Mouse (Mus musculus) central nervous system, embryonic 18 days (tissue): ENCODE data around the gene Sec14l1. TPM values are rescaled to one million over a fixed set of nuclear protein-coding genes. Genes with fewer than 3 reads are reported as not detected.

Source experiments
- polyA plus RNA-seq: library from polyadenylated mRNA; depleted of rRNA; stranded (reverse); fragments of >200 nt; gene quantifications from 2 replicates; pipeline ENCODE4 v1.2.3, GENCODE M21; 2012; rRNA removed

Gene Sec14l1
- polyA plus RNA-seq, result 71.7 and 77.3 TPM in 2 replicates

GRCm38 (mm10) chr11:117114592-117115345 is at the start of gene Sec14l1:
Gene Sec14l1, plus strand, starts transcription at chr11:117115168.

GRCm38 (mm10) chr11:117199282-117200175 is 84.6 kb downstream of the Sec14l1 start, which contains the start of gene Sept9:
Gene Sept9, plus strand, starts transcription at chr11:117199661.

Other genes with a start within 250 kb of the Sec14l1 start
- 68.6 and 85.1 TPM in 2 replicates for gene Mgat5b, start 196.3 kb upstream of the Sec14l1 start, polyA plus RNA-seq
- gene Sept9, start 84.5 kb downstream of the Sec14l1 start, polyA plus RNA-seq, result 34.6 and 40.8 TPM in 2 replicates